Mouse (Mus musculus) bone marrow macrophage, adult 2 months (primary cell): ENCODE results near the gene Fam98a.

Source experiments
- CTCF ChIP-seq: IDR thresholded peaks from 2 replicates; pipeline ENCODE4 v1.5.1; 2012; ENCODE audit warnings: low read depth, mild to moderate bottlenecking, low read length, moderate library complexity
- POLR2A ChIP-seq: IDR thresholded peaks from 2 replicates; pipeline ENCODE4 v1.6.1; 2012; ENCODE audit warnings: mild to moderate bottlenecking, low read depth, low read length, borderline replicate concordance

DNA sequence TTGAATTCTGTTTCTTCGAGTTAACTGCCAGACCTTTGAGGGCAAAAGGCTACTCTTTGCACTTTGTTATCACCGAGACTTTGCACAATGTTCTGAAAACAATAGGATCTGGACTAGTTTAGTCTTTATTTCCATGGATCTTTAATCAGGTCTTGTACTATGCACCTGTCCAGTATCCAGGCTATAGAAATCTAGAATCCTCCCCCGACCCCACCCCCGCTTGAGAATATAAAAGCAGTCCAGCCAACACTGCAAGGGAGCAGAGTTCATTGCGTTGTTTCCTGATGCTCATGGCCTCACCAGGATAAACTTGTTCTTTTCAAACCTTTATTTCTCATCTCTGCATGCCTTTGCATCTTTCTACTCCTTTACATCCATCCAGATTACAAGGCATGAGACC is 42.5 kb downstream of the Fam98a start:
- TF ChIP-seq POLR2A (no peak), CTCF (no peak)
